Comparison of ENCODE assay signal across 8 mouse cellular contexts in the genomic region with DNA sequence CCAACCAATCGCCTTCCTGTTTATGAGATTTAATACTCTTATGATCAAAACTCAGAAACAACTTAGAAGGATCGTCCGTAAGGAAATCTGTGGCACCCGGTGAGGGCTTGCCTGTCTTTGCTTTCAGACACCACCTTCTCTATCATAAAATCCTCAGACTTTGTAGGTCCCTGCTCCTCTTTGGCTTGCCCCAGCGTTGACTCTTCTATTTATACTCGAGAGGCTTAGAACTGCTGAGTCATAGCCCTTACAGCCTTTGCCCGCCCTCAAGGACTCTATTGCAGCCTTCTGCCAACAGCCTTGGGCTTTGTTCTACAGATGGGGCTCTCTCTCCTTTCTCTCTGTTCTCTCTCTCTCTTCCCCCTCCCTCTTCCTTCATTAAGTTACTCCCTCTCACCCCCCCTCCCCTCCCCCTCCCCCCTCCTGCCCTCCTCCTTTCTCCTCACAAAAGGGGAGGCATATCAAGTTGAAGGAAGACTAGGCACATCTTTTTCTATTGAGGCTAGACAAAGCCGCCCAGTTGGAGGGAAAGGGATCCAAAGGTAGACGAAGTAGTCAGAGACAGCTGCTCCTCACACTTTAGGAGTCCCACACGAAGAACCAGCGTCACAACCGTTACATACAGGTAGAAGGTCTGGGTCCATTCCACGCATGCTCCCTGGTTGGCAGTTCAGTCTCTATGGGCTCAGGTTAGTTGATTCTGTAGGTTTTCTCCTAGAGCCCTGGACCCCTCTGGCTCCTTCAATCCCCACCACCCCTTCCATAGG. TPM values are rescaled to one million over a fixed set of nuclear protein-coding genes. Genes with fewer than 3 reads are reported as not detected.
DNase-seq lines count a peak whose midpoint lies in the region; ATAC-seq and TF ChIP-seq lines count a peak whose summit lies in the region.

No protein-coding gene starts in this region.

- H3K4me2 ChIP-seq in hindbrain, embryonic 14.5 days (replicated peaks) = no peak overlapping the region

- no peaks in the 10 kb centered on the region for H3K4me1 ChIP-seq in cerebellum, adult 2 months (ENCODE audit: control insufficient read depth, insufficient read depth, low read length)
- H3K4me1 ChIP-seq in hindbrain, embryonic 14.5 days (replicated peaks; ENCODE audit: control insufficient read depth, insufficient read depth, low read length) = no peaks in the 10 kb centered on the region

- H3K27me3 ChIP-seq in cerebellum, adult 2 months (ENCODE audit: control insufficient read depth, insufficient read depth, low read length) = no peaks in the 10 kb centered on the region
- no peaks in the 10 kb centered on the region for H3K27me3 ChIP-seq in hindbrain, embryonic 14.5 days (ENCODE audit: control insufficient read depth, insufficient read depth, low read length)

- DNase-seq in 3134 (ENCODE audit: extremely low read depth, insufficient read length, low spot score) = peak; percentile 58
- peak; percentile 57 for DNase-seq in Muller cell, postnatal 12 days (ENCODE audit: inconsistent ontology term)
- peak; percentile 28 to 60 for DNase-seq in gastrocnemius, adult 8-10 months (ENCODE audit: low spot score in 2 of 2)
- DNase-seq in kidney, adult 18-20 months = peak; percentile 70
- peak; percentile 47 for DNase-seq in lung, postnatal 14 days
- no peak for DNase-seq in cerebellum, adult 2 months
- DNase-seq in hindbrain, embryonic 14.5 days (ENCODE audit: low spot score) = no peak
- no peak for DNase-seq in neural tube, embryonic 10.5 days (ENCODE audit: extremely low spot score, low spot score)

- 44% methylated on average over 13 of the region's 13 CpGs for WGBS in cerebellum, adult 2 months
- WGBS in hindbrain, embryonic 14.5 days = 36% methylated on average over 13 of the region's 13 CpGs

- no peak overlapping the region for H3K27ac ChIP-seq in cerebellum, adult 2 months (ENCODE audit: insufficient read depth, low read length)
- H3K27ac ChIP-seq in hindbrain, embryonic 14.5 days = no peak overlapping the region

- no peaks in the 10 kb centered on the region for H3K9me3 ChIP-seq in hindbrain, embryonic 14.5 days (ENCODE audit: control insufficient read depth, low read length)

- no peak overlapping the region for H3K4me3 ChIP-seq in cerebellum, adult 2 months (replicated peaks; ENCODE audit: insufficient read depth, low read depth, low read length)
- no peak overlapping the region for H3K4me3 ChIP-seq in hindbrain, embryonic 14.5 days (replicated peaks; ENCODE audit: low read length)

- H3K9ac ChIP-seq in hindbrain, embryonic 14.5 days = no peak overlapping the region

- no peaks in the 10 kb centered on the region for H3K36me3 ChIP-seq in hindbrain, embryonic 14.5 days (replicated peaks; ENCODE audit: control insufficient read depth, insufficient read depth)

- no peak for ATAC-seq in hindbrain, embryonic 14.5 days (ENCODE audit: low FRiP score)

- TF ChIP-seq POLR2A in cerebellum, adult 2 months (IDR thresholded peaks at IDR 0.05; ENCODE audit: borderline replicate concordance, insufficient read depth, low read length) = no peak

- TF ChIP-seq CTCF in cerebellum, adult 2 months (IDR thresholded peaks at IDR 0.05; ENCODE audit: borderline replicate concordance, insufficient read depth, low read depth, low read length) = no peak

RNA-seq across cellular contexts. Expression of gene Cyb5b, which starts 10.6 kb away (rescaled TPM):
- total RNA-seq in gastrocnemius, adult 8-10 months (2022) = 10 to 100 TPM; 28.2 to 39.7 (median 34.2) TPM
- 87.2 and 90.3 TPM in 2 replicates for polyA plus RNA-seq in cerebellum, adult 2 months (2012; rRNA removed)
- polyA plus RNA-seq in hindbrain, embryonic 14.5 days (2014; fragmentation: Nextera tagmentation; extraction: Ambion mirVana) = 126 and 134 TPM in 2 replicates

RNA-seq across cellular contexts. Expression of gene Terf2, which starts 43.5 kb away (rescaled TPM):
- 10 to 100 TPM; 13.1 to 17.6 (median 14.7) TPM for total RNA-seq in gastrocnemius, adult 8-10 months (2022)
- polyA plus RNA-seq in cerebellum, adult 2 months (2012; rRNA removed) = 31.7 and 33.3 TPM in 2 replicates
- polyA plus RNA-seq in hindbrain, embryonic 14.5 days (2014; fragmentation: Nextera tagmentation; extraction: Ambion mirVana) = 20.5 and 22.2 TPM in 2 replicates

Comparison
In these comparisons a context has a peak if more than half of its experiments do, and no peak if none do; other contexts are left out.
1. DNase-seq: peak in 3134 (single experiment), Muller cell, postnatal 12 days (single experiment), gastrocnemius, adult 8-10 months (2 of 2), kidney, adult 18-20 months (single experiment) and lung, postnatal 14 days (single experiment); none in cerebellum, adult 2 months (0 of 2), hindbrain, embryonic 14.5 days (single experiment) and neural tube, embryonic 10.5 days (single experiment).